Mouse (Mus musculus): Measurements from ENCODE around the gene Zswim1.
"Not testable (repeated sequence)": the region's sequence is repeated elsewhere in the genome, so short reads cannot be mapped to it uniquely, and the experiment has no call there.

Zswim1 gene

DNA sequence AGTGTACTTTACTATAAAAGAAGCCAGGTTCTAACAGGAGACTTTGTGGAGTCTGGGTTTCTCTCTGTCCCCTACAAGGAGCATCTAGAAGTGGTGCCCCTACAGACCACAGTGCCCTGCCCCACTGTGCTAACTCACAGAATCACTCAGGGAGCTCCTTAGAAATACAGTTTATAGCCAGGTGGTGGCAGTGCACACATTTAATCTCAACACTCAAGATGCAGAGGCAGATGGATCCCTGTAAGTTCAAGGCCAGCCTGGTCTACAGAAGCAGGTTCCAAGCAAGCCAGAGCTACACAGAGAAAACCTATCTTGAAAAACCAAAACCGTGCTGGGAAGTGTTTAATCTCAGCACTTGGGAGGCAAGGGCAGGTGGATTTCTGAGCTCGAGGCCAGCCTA is 28.7 kb upstream of the Zswim1 start:
- DNase-seq, result peak; percentile 33

DNA sequence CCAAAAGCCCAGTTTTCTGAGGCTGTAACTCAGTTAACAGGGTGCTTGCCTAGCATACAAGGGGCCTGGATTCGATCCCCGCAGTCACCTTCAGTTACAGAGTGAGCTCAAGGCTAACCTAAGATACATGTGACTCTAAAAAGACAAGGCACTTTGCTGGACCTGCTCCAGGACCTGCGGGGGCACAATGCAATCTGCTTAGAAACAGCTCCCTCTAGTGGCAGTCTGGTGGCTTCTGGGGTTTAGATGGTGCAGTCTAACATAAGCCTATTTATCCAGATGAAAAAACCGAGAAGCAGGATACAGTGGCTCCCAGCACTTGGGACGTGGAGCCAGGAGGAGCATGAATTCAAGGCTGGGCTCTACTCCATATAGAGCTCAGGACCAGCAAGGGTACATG is 28.2 kb upstream of the Zswim1 start:
- peak; percentile 81 for DNase-seq

DNA sequence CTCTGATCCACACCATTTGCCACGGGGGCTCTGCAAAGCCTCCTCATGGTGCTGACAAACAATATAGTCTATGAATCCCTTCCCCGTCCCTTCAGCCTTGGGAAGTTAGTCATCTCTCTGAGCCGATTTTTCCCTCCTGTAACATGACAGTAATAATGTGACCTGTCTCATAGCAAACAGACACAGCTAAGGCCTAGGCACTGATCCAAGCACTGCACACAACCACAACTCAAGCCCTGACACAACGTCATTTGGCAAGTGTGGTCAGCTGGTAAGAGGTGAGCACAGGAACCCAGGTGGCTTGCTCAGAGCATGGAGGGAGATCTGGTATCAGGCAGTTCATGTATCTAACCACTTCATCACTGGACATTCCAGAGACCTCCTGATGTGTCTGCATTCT is 26.6 kb upstream of the Zswim1 start:
- no peak for DNase-seq

DNA sequence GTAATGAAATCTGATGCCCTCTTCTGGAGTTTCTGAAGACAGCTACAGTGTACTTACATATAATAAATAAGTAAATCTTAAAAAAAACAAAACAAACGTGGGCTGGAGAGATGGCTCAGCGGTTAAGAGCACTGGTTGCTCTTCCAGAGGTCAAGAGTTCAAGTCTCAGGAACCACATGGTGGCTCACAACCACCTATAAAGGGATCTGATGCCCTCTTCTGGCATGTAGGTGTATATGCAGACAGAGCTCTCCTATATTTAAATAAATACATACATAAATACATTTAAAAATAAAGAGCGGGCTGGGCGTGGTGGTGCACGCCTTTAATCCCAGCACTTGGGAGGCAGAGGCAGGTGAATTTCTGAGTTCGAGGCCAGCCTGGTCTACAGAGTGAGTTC is 23.9 kb upstream of the Zswim1 start:
- not testable (repeated sequence) for DNase-seq

DNA sequence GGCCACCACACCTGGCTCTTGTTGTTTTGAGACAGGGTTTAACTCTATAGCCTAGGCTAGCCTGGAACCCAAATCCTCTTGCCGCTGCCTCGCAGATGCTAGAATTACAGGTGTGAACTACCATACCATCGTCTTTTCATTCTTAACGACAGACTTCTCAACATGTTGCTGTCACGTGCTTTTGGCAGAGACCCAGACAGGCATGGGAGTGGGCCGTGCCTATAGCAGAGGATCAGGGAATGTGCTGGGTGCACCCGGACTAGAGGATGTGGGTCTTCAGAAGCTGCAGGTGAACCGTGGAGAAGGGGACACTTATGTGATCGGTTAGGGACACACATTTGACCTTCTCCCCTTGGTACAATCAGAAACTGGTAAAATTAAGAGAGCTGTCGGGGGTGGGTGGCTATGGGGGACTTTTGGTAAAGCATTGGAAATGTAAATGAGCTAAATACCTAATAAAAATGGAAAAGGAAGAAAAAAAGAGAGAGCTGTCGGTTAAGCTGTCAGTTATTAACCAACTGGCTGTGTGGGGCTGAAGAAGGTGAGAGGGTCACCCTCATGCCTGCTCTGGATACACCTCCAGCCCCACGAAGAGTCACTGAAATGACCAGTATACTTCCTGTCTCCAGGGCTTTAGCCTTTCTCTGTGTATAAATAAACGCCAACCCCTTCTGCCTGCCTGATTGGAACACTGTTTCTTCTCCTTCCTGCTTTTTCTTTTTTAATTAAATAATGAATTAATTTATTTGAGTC is 22.1 kb upstream of the Zswim1 start:
- DNase-seq, result no peak

DNA sequence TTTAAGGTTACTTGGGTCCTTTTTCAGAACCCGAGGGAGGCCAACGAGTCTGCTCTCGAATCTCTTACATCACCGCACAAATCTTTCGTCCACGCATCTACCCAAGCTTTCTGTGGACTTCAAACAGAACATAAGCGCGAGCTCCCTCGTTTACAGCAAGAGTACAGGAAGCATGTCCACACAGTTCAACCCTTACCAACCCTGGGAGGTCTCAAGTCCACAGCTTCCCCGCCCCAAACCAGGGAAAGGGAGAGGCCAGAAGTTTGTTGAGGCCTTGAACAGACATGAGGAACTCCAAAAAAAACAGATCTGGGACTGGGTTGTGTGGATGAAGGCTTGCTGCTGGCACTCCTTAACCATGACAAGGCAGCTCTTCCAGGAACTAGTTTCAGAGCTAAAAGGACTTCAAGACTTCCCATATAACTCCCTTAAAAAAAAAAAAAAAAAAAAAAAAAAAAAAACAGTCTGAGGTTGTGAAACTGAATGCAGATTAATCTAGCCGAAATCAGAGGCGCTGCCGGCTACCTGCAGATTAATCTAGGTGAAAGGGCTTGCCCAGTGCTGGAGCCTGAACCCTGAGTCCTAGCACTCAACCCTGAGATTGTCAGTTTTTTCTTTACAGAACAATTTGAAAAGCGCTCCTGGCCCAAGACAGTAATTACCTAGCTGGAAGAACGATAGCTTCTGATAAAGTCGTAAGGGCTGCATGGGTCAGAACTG is 19.1 kb upstream of the Zswim1 start:
- DNase-seq, result no peak

DNA sequence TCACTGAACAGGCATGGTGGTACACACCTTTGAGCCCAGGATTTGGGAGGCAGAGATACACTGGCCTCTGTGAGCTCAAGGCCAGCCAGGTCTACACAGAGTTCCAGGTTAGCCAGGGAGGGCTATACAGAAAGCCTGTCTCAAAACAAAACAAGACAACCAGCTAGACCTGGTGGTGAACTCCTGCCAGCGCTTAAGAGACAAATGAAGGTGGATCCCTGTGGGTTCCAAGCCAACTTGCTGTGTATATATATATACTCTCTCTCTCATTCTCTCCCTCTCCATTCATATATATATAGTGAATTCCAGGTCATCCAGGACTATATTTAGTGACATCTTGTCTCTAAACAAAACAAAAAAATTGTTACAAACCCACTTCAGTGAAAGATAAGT is 18.6 kb upstream of the Zswim1 start:
- no peak for DNase-seq

DNA sequence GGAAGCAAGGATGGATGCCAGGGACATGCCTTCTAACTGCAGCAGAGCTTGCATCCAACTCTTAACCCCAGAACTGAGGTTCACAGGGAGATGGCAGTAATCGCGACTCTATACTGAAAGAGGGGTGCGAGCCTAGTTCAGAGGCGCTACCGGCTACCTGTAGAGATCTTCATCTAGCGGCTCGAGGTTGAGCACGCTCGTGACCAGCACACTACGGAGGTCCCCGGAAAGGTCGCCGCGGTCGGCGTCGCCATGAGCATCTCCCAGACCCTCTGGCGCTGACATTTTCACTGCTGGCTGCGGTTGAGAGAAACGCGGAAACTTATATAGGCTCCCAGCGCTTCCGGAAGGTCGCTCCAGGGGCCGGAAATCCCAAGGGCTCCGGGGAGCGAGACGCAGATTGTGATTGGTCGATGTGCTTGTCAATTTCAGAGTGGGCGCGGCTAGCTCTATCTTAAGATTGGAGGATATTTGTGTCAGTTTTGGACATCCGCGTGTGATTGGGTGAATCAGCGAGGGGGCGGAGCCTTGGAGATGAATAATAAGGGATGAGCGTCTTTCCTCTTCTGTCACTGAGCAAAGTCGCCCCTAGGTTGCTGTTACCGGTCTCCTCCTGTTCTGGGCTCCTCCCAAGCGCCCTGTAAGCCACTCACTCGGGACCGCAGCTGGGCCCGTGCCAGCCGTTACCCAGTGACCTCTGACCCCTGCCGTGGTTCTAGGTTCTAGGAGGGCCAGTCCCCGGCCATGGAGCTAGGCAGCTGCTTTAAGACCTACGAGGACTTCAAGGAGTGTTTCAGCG is 17.8 kb upstream of the Zswim1 start, which contains the start of the genes Acot8 and Zswim3:
Gene Acot8, minus strand, starts transcription at position 350 of the 799 bp plus-strand sequence.
Gene Zswim3, plus strand, starts transcription at position 566 of the 799 bp plus-strand sequence.
- DNase-seq, result peak; percentile 99

DNA sequence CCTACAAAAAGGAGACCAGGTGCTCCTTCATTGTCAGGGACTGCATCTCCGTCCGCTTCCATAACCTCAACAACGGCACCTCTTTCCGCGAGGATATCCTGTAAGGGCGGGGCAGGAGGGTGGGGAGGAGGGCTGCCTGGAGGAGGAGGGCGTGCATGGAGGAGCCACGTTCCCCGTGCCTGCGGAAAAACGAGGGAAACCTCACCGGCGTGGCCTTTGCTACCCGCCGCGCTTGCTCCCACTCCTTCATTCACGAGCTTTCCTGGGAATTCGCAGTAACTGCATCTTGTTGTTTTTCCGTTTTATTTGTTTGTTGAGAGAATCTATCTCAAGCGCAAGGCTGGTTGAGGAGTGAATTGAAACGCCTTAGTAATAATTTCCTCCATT is 17.2 kb upstream of the Zswim1 start:
- DNase-seq, result no peak

DNA sequence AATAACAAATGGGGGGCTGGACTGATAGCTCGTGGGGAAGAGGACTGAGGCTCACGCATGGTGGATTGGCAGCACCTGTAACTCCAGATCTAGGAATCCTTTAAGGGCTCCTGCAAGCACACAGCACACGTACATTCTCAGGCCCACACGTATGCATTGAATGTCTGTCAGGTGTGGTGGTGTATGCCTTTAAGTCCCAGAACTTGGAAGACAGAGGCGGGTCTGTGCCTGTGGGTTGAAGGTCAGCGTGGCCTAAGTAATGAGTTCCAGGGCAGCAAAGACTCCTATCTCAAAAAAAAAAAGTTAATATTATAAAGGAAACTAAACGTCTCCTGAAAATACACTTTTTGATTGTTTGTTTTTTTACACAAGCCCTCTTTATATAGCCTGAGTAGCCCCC is 15.9 kb upstream of the Zswim1 start:
- no peak for DNase-seq

DNA sequence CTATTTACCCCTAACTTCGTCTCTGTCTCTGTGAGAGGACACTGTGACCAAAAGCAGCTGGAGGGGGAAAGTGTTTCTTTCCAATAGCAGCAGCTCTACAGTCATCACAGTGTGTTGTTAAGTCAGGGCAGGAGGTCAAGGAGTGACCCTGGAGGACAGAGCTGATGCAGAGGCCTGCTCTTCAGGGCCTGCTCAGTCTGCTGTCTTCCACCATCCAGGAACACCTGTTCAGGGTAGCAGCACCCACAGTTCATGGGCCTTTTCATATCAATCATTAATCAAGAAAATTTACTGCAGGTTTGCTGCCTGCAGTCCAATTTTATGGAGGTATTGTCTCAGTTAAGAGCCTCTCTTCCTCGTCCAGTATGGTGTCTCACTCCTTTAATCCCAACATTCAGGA is 8.9 kb upstream of the Zswim1 start:
- no peak for DNase-seq

DNA sequence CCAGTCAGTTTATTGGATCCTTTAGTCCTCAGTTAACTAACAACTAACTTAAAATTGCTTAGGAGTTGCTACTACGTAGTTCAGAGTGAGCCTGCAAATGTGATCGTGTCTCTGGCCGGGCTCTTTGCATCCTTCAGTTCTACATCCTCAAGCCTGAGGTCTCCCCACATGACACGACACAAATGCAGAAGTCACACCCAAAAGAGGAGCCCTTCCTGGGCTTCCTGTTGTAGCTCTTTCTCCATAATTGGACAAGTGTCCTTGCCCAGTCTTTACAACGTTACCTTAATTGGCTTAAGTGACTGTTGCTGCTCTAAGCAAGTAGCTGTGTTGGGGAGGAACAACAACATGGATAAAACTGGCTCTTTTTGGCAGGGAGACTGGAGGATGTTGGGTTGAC is 7.1 kb upstream of the Zswim1 start:
- DNase-seq, result no peak

DNA sequence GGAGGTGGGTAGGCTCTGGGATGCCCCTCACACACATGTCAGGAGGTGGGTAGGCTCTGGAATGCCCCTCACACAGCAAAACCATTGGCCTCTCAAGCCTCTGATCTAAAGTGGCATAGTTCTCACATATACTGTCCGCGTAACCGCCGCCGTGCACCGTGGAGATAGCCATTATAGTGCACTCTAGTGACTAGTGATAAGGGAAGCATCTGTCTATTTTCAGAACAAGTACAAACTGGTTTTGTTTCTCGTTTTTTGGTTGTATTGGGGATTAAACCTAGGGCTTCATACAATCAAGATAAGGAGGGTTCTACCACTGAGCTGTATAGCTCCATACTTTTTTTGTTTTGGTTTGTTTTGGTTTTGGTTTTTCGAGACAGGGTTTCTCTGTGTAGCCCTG is 6.7 kb upstream of the Zswim1 start:
- DNase-seq, result no peak

DNA sequence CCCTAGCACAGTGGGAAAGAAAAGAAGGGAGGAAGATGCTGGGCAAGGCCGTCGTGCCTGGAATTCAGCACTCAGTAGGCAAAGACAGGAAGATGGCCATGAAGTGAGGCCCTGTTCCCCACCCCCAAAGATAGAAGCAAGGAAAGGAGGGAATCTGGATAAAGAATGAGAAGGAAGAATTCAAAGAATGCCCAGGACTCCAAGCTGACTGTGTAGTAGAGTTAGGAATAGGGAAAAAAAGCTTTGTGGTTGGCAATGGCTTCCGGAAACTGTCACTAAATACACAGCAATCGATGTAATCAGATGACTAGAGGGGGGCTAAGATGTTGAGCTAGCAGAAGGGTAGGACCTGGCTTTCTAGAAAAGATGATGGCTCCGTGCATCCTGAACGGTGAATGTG is 5.3 kb upstream of the Zswim1 start:
- no peak for DNase-seq

DNA sequence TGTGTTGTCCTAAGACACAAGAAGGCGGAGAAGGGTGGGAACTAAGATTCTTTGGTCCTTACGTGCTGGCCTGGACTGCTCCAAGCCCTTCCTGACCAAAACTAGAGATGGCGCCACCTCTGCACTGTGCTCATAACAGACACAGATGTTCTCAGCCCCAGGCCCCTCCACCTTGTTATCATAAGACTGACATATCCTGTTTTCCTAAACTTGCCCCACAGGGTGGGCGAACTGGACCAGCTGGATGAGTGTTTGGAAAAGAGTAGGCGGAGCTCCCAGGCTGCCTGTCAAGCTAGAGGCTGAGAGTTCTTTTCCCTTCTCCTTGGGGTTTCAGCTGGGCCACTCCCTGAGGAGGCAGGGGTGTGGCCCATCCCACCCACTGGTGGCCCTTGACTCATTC is 4.8 kb upstream of the Zswim1 start:
- no peak for DNase-seq

DNA sequence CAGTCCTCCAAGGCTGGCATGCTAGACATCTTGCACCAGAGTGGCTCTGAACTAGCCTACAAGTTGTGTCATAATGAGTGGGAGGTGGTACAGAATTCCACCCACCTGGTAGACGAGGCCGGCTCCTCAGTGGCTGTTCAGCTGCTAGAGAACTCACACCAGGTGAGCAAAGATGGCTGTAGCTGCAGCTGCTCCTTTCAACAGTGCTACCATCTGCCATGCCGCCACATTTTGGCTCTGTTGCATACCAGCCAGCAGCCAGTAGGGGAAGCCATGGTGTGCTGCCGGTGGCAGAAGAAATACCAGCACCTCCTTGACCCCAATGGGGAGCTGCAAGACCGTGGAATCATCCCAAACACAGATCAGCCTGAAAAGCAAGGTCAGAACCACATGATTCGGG is 1.4 kb upstream of the Zswim1 start:
- DNase-seq, result no peak

DNA sequence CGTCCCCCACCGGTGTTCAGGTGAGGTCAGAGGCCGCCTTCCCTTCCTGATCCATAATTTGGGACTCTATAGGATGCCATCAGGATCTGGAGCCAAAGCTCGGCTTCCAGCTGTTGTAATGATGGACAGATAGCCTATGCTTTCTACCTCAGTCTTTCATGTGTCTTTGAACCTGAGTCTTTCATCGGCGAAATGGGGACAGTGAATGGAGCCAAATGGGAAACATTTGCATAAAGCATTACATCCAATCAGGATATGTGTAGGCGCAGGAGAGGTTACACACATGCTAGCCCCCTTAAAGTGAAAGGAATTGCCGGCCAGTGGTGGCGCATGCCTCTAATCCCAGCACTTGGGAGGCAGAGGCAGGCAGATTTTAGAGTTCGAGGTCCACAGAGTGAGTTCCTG is 697 bp downstream of the Zswim1 start:
- peak; percentile 25 for DNase-seq

DNA sequence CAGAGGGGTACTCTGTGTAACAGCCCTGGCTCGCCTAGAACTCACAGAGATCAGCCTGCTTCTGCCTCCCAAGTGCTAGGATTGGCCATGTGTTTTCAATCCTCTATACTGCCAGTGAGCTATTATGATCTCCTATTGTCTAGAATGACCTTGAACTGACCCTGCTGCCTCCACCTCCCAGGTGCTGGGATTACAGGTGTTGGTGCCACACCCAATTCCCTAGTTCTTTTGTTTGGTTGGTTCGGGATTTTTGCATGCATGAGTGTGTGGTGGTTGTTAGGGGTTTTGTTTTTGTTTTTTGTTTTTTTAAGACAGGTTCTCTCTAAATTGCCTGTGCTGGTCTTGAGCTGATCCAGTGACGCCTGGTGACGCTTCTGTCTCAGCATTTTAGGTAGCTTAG is 1.5 kb downstream of the Zswim1 start:
- DNase-seq, result no peak

DNA sequence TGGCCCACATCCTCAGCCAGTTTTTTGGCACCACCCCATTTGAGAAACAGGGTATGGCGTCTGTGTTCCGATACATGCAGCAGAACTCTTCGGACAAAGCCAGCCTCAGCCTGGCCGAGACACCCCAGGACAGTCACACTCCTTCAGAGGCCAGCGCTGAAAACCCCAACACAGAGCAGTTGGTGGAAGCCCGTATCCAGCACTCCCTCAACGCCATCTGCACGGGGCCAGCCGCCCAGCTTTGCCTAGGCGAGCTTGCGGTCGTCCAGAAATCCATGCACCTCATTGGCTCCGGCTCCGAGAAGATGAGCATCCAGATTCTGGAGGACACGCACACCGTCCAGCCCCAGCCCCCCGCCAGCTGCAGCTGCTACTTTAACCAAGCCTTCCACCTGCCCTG is 3.0 kb downstream of the Zswim1 start:
- no peak for DNase-seq

DNA sequence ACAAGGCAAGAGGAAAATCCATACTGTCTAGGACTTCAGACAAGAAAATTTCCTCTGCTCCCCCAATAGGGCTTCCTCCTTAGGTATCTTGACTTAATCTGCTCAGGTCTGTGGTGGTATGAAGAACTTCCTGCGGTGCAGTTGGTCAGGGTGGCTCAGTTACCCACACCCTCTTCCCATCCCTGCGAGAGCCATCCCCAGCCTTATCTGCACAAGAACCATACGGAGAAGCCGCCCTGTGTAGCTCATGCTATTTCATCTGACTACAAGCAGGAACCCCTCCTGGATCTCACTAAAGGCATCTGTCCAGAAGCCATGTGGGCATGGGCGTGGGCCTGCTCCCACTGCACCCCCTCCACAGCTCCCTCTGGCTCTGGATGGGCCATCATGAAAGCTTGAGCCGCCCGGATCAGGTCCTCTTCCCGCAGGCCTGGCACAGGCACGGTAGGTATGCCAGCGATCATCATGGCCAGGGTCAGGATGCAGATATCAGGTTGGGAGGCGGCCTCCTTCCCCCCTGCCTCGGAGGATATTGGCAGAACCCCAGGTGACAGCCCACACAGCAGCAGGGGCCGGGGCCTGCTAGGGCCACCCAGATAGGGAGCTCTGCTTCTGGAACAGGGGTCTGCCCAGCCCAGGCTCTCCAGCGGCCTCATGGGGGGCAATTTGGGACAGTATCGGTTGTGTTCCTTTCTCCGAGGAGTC is 4.8 kb downstream of the Zswim1 start:
- DNase-seq, result no peak

DNA sequence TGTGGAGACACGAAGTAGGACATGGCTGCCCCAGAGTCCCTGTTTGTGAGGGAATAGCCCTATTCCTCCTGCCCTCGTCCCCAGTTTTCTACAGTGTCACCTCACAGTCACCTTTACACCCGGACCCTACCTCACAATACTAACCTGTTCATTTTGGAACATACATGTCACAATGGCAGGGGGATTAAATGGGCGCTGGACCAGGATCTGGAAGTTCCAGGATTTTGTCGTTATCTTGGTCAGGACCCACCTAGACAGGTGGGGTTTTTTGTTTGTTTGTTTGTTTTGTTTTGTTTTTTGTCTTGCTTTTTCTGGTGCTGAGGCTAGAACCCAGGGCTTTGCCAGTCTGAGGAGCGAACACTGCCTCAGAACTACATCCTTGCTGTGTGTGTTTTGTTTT is 6.0 kb downstream of the Zswim1 start, which contains the start of gene Spata25:
Gene Spata25, minus strand, starts transcription at position 101 of the 400 bp plus-strand sequence.
- DNase-seq, result no peak

DNA sequence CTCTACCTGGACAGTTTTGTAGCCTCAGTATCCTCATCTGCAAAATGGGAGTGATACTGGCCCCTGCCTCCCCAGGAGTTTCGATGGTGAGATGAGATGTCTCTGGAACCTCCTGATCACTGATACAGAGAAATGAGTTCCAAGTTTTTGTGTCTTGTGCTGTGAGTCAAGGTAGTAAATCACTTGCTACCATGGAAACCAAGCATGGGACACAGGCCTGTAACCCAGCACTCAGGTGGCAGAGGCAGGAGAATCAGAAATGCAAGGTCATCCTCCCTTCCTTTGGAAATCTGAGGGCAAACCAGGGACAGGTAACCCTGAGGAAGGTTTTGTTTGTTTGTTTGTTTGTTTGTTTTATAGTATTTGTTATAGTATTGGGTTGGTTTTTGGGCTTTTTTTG is 6.6 kb downstream of the Zswim1 start:
- DNase-seq, result no peak

DNA sequence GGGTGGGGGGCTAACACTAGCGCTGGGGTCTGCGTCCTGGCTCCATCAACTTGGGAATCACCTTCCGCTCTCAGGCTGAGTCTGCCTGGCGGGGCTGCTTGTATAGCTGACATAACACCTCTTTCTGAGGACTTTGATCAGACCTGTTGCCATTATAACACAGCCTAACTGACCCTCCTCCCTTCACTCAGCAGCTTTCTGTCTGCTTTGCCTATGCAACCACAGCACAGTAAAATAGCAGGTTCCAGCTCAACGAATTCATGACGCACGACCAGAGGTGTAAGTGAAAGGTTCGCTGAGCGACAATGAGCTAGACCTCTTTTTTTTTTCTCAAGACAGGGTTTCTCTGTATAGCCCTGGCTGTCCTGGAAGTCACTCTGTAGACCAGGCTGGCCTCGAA is 8.5 kb downstream of the Zswim1 start:
- DNase-seq, result no peak

All from thymus, postnatal 14 days (tissue).